Mouse (Mus musculus): ENCODE measurements around the gene Sptbn1.
A peak's percentile ranks its signal among the peaks of the same experiment; 100 is the strongest.

Gene Sptbn1

DNA sequence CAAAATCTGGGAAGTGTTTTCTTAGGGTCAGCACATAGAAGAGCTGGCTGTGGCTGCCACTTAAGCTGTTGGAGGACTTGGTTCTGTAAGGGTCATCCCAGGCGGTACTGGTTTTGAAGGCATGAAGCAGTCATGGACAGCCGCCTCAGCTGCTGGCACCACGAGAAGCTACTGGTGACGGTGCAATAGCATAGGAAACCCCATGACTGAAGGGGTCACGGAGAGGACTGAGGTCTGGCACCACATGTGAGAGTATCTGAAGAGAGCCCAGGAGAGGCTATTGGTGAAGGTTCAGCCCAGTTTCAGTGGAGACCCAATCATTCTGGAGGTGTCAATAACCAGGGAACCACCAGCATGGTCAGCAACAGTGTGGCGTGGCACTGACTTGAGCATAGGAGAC is 135.4 kb downstream of the Sptbn1 start:
- no peak for DNase-seq (ENCODE audit: low read depth, low spot score)

DNA sequence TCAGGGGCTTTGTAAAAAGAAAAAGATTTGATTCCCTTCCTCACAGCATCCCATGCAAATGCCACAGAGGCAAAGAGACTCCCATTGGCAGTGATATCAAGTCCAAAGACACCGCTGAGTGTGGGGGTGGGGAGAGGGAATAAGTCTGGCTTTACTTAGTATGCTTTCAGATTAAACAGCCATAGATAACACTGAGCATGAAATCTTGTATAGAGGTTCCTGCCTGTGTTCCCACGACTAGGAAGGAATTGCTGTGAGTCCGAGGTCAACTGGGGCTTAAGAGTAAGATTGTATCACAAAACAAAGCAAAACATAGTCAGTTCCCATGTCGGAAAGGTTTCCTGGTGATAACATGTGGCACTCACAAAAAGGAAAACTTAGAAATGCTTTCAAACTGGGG is 136.3 kb downstream of the Sptbn1 start:
- no peak for DNase-seq (ENCODE audit: low read depth, low spot score)

DNA sequence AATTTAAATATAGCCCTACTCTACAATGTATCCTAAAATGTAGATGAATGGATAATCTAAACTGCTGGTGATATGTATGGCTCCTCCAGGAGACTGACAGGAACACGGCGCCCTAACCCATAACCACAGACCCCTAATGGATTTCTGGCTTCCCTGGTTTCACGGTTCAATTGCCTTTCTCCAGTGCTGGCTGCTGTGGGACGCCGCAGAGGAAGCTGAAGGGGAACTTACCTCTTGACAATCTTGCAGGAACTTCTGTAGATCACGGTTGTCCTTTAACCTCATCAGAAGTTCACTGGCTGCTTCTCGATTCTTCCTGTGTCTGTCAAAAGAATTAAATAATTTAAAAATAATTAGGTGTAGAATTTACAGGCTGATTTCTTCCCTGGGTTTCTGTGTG is 138.6 kb downstream of the Sptbn1 start:
- no peak for DNase-seq (ENCODE audit: low read depth, low spot score)

DNA sequence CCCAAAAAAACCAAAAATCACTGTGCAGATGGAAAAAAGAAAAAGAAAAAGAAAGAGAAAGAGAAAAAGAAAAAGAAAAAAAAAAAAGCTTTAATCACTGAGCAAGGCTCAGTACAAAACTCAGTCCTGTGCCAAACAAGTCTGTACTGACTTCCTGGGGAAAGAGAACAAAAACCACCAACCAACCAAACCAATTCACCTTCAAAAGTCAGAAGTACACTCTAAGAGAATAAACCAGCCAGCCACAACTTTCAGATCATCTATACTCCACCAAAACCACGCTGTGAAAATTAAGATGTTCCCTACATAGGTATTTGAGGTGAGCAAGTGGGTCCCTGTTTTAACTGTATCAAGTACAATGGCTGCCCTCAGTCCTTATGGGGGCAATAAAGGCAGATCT is 141.1 kb downstream of the Sptbn1 start:
- DNase-seq (ENCODE audit: low read depth, low spot score) = no peak

DNA sequence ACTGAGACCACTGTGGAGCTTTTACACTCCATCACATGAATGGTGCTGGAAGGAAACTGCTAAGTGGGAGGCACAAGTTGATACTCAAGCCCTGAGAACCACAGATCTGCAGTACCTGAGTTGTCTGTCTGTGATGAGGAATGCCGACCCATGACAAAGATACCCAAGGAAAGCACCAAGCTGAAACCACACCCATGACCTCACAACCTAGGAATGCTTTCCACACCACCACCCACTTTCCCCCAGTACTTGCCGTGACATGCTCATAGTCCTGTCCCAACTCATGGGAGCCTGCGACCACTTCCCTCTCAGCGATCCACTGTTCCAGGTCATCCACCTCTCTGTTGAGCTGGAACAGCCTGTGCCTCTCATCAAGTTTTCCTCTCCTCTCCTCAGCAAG is 149.9 kb downstream of the Sptbn1 start:
- peak; percentile 57 for DNase-seq (ENCODE audit: low read depth, low spot score)

DNA sequence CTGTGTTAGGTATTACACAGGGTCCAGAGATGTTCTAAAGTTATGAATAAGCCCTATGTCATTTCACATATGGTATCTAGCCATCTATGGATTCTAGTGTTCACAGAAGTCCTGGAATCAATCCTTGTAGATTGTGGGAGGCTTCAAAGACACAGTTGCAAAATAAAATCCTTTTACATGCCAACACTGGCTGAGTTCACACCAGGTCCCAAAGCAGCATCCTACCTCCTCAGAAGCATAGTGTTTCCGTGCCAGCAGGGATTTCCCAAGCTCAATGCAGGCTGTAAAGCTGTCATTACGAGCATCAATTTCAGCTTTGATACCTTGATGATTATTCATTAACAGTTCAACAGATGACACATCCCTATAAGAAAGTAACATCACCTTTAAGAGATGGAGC is 154.3 kb downstream of the Sptbn1 start:
- DNase-seq (ENCODE audit: low read depth, low spot score) = no peak

DNA sequence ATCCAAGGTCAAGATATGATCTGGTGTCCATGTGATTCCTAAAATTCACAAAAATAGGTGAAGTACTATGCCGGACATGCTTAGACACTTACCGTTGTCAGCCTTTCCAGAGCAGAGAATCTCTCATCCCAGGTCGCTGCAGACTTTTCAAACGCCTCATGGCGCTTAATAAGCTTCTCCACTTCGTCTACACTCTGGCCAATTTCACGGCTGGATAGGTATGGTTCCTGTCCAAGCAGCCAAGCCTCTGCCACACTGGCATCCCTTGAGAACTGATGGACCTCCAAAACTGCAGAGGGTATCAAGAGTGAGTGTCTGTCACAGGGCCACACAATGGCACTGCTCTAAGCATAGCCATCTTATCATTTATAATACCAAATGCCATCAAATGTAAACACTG is 157.3 kb downstream of the Sptbn1 start:
- no peak for DNase-seq (ENCODE audit: low read depth, low spot score)

DNA sequence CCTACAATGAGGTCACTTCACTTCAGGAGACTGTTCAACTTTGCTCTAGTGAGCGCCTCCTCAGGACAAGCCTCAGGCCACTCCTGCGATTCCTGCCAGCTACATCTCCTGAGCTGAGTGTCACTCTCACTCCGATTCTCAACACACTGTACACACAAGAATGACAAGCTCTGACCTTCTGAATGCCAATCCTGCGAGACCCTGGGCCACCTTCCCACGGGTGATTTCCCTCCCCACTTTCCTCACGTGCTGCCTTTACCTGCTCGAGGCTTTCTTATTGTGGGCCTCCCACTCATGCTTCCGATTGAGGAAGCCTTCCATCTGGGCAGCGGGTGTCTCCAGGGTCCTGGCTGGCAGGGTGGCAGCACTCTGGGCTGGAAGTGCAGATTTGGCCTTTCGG is 163.8 kb downstream of the Sptbn1 start:
- DNase-seq (ENCODE audit: low read depth, low spot score) = no peak

DNA sequence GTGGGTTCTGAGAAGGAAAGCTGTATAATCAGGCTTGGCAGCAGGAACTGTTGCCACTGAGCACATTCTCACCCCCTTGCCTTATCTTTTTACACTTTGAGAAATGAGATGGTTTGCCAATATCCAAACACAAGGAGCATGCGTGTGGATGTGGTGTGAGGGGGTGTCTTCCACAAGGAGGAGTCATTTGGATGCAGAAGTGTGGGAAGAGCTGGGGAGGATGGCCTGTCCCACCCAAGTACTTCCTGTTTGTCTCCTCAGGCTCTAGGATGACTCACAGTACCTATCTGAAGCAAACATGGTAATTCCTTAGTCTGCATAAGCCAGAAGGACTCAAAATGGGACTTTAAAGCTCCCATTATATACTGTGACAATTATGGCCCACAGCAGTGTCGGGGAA is 165.4 kb downstream of the Sptbn1 start:
- DNase-seq (ENCODE audit: low read depth, low spot score) = peak; percentile 9

DNA sequence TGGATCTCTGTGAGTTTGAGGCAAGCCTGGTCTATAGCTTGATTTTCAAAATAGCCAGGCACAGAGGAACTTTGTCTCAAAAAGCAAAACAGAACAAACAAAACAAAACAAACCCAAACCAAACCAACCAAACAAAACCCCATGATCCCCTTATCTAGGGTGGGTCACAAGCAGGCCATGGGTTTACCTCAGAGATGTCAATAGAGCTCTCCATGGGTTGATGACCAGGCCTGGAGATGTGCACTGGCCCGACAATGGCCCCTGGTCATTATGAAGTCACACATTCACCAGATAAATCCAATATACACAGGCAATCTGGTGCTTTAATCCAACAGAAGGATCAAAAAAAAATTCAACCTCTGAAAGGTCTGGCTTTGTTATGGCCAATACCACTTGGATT is 166.2 kb downstream of the Sptbn1 start:
- DNase-seq (ENCODE audit: low read depth, low spot score) = no peak

DNA sequence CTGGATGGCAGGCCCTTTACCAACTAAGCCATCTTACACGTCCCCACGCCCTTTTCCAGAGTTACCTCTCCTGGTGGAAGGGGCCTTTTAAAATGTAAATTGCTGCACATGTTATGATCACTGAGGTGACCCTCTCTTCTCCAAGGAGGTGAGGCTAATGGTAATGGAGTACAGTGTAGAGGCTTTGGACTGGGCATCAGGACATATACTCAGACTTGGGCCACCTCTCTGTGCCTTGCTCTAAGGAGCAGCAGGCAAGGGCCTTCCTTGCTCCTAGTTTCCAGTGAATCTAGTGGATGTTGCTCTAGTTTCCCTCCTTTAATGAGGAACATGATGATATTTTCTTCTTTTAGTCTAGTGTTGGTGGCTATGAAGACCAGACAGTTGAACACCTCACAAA is 166.8 kb downstream of the Sptbn1 start:
- DNase-seq (ENCODE audit: low read depth, low spot score) = no peak

DNA sequence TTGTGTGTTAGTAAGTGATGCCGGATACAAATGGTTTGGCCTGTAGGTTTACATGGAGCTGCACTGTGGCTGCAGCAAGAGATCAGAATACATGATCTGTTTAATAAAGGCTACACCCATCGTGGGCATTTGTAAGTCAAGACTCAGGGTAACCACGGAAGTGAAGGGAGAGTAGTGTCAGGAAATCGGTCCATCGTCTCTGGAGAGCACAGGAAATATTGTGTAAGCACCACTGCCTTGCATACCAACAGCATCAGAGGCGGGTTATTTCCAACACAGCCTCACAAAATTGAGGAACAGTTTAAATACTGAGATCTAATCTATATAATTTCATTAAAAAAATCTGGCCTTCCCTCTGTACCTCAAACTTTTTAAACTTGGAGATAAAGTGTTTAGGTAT is 168.1 kb downstream of the Sptbn1 start:
- no peak for DNase-seq (ENCODE audit: low read depth, low spot score)

DNA sequence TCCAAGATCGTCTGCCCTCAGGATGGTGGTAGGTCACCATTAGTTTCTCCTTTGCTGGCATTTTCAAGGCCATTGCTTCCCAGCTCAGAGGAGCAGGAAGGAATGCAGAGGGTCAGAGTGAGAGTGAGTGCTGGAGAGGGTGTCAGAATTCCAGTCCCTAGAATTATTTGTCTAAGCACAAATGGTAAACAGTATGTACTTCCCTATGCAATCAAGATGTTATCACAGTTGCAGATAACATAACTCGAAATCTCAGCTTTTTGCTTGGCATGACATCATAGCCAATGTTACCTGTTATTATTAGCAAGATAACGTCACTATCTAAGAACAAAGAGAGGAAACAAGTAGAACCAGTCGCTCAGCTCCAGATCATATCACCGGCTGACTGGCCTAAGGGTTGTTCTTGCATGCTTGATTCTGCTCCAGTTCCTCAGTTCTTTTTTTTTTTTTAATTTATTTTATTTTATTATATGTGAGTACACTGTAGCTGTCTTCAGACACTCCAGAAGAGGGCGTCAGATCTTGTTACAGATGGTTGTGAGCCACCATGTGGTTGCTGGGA is 172.7 kb downstream of the Sptbn1 start:
- no peak for DNase-seq (ENCODE audit: low read depth, low spot score)

DNA sequence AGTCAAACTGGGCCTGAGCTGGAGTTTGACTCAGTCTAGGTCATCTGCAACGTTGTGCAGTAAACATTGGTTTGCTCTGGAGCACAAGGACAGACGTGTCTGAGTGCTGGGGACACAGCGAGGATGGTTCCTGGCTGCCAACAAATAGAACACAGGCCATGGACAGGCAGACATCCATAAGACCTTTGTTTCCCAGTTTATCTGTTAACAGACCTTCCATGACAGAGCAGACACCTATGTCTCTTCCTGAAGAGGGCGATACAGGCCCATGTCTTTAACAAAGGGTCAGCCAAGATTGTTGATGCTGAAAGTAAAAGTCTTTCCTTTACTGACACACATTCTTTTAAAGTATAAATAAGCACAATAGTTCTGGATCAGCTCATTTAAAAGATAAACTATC is 176.1 kb downstream of the Sptbn1 start:
- peak; percentile 45 for DNase-seq (ENCODE audit: low read depth, low spot score)

DNA sequence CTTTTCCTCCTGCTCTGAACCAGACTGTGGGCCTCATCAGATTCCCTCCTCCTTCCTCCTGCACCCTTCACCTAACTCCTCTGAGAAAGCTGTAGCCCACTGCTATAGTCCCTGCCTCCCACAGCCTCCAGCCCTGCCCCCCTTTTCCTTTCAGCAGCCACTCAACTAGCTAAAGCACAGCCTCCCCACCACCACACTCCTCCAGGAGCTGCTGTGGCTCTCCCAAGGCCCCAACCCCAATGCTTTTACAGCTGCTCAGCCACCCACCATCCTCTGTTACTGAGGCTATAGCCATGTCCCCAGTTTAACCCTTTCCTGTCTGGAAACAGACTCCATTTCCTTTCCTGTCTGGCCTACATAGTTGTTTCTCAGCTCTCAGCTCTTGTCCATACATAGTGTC is 182.9 kb downstream of the Sptbn1 start:
- DNase-seq (ENCODE audit: low read depth, low spot score) = no peak

DNA sequence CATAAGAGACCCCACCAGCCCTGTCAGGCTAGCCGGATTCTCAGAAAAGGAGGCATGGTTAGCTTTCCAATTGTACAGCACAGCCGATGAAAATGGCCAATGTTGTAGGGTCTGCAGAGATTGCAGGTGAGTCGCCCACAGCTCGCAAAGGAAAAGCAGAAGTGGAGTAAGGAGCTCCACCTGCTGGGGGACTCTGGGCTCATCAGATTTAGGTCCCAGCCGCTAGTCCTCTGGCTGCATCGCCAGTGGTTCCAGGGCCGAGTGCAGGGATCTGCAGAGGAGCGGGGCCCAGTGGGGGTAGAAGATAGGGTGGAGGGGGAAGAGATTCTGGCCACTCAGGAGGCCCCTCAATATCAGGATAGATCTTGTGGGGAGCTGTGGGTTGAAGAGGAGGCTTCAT is 210.7 kb downstream of the Sptbn1 start:
- DNase-seq (ENCODE audit: low read depth, low spot score) = no peak

Measured in 3T3-L1 (cell line).